Mouse (Mus musculus) liver, adult 10 weeks (tissue): Measurements from ENCODE around the gene Vwc2l. TPM values are rescaled to one million over a fixed set of nuclear protein-coding genes. Genes with fewer than 3 reads are reported as not detected.

Experiments
- polyA plus RNA-seq: library from polyadenylated mRNA; stranded (reverse); fragments of 350-450 nt; fragmentation: Illumina TruSeq; extraction: RNeasy Lipid Tissue Mini Kit (QIAGEN cat#74804); gene quantifications from one replicate; pipeline ENCODE4 v1.2.3, GENCODE M21; 2014; ENCODE audit warnings: low read depth, low replicate concordance

The Vwc2l gene
- polyA plus RNA-seq = not detected

GRCm38 (mm10) chr1:70725655-70726066 is at the start of gene Vwc2l:
TSS of gene Vwc2l (plus strand) at chr1:70725715.

